Mouse (Mus musculus): ENCODE results near the gene Arl14ep. TPM values are rescaled to one million over a fixed set of nuclear protein-coding genes. Genes with fewer than 3 reads are reported as not detected.
A peak's percentile ranks its signal among the peaks of the same experiment; 100 is the strongest.

The Arl14ep gene
- polyA plus RNA-seq, 1 experiment from 2014 or later: 30.6 TPM

GRCm38 (mm10) chr2:106973332-106973958 is 779 bp downstream of the Arl14ep start:
- H3K4me3 ChIP-seq: peak overlapping the region; percentile 65
- H3K36me3 ChIP-seq: peaks cover 8% of the 10 kb centered on the region
- no peaks in the 10 kb centered on the region for H3K27me3 ChIP-seq (replicated peaks)
- H3K9me3 ChIP-seq (replicated peaks): no peaks in the 10 kb centered on the region
- H3K4me2 ChIP-seq: peak overlapping the region; percentile 74
- peaks cover 14% of the 10 kb centered on the region for H3K4me1 ChIP-seq (replicated peaks)
- H3K27ac ChIP-seq (ENCODE audit: poor library complexity, severe bottlenecking): no peak overlapping the region
- ATAC-seq (ENCODE audit: insufficient number of reproducible peaks, low FRiP score): no peak
- H3K9ac ChIP-seq: peak overlapping the region; percentile 78
- 62% methylated on average over 17 of the region's 17 CpGs for WGBS

- 91% methylated on average over 6 of the region's 6 CpGs for WGBS
- Histone ChIP-seq H3K4me3 (peak overlapping the region; percentile 65), H3K27me3 (replicated peaks) (no peaks in the 10 kb centered on the region), H3K9ac (no peak overlapping the region), H3K27ac (ENCODE audit: poor library complexity, severe bottlenecking) (no peak overlapping the region), H3K36me3 (peaks cover 14% of the 10 kb centered on the region), H3K9me3 (replicated peaks) (no peaks in the 10 kb centered on the region), H3K4me1 (replicated peaks) (peaks cover 14% of the 10 kb centered on the region), H3K4me2 (peak overlapping the region; percentile 74)
- no peak for ATAC-seq (ENCODE audit: insufficient number of reproducible peaks, low FRiP score)
Measured at GRCm38 (mm10) chr2:106972851-106973250, 1.4 kb downstream of the Arl14ep start.

- no peaks in the 10 kb centered on the region for H3K9me3 ChIP-seq (replicated peaks)
- no peak overlapping the region for H3K4me2 ChIP-seq
- 93% methylated on average over 12 of the region's 12 CpGs for WGBS
- no peak overlapping the region for H3K27ac ChIP-seq (ENCODE audit: poor library complexity, severe bottlenecking)
- H3K4me3 ChIP-seq: no peak overlapping the region
- peaks cover 27% of the 10 kb centered on the region for H3K36me3 ChIP-seq
- peaks cover 14% of the 10 kb centered on the region for H3K4me1 ChIP-seq (replicated peaks)
- H3K27me3 ChIP-seq (replicated peaks): no peaks in the 10 kb centered on the region
- no peak overlapping the region for H3K9ac ChIP-seq
- no peak for ATAC-seq (ENCODE audit: insufficient number of reproducible peaks, low FRiP score)
Measured at GRCm38 (mm10) chr2:106970971-106971370, 3.3 kb downstream of the Arl14ep start.

GRCm38 (mm10) chr2:106968320-106968719 is 5.9 kb downstream of the Arl14ep start:
- H3K36me3 ChIP-seq: peaks cover 48% of the 10 kb centered on the region
- no peak overlapping the region for H3K9ac ChIP-seq
- H3K9me3 ChIP-seq (replicated peaks): no peaks in the 10 kb centered on the region
- H3K4me1 ChIP-seq (replicated peaks): peaks cover 13% of the 10 kb centered on the region
- H3K27me3 ChIP-seq (replicated peaks): no peaks in the 10 kb centered on the region
- H3K27ac ChIP-seq (ENCODE audit: poor library complexity, severe bottlenecking): no peak overlapping the region
- 75% methylated on average over 6 of the region's 6 CpGs for WGBS
- no peak overlapping the region for H3K4me2 ChIP-seq
- no peak overlapping the region for H3K4me3 ChIP-seq
- ATAC-seq (ENCODE audit: insufficient number of reproducible peaks, low FRiP score): no peak

GRCm38 (mm10) chr2:106963560-106963959 is 10.7 kb downstream of the Arl14ep start:
- Histone ChIP-seq H3K4me2 (no peak overlapping the region), H3K4me1 (replicated peaks) (peaks cover 5% of the 10 kb centered on the region), H3K9ac (no peak overlapping the region), H3K4me3 (no peak overlapping the region), H3K36me3 (peaks cover 45% of the 10 kb centered on the region), H3K27me3 (replicated peaks) (no peaks in the 10 kb centered on the region), H3K9me3 (replicated peaks) (no peaks in the 10 kb centered on the region), H3K27ac (ENCODE audit: poor library complexity, severe bottlenecking) (no peak overlapping the region)
- ATAC-seq (ENCODE audit: insufficient number of reproducible peaks, low FRiP score): no peak
- WGBS: 86% methylated on average over 3 of the region's 3 CpGs

- H3K27me3 ChIP-seq (replicated peaks): no peaks in the 10 kb centered on the region
- no peak for ATAC-seq (ENCODE audit: insufficient number of reproducible peaks, low FRiP score)
- H3K9ac ChIP-seq: no peak overlapping the region
- no peak overlapping the region for H3K27ac ChIP-seq (ENCODE audit: poor library complexity, severe bottlenecking)
- no peak overlapping the region for H3K4me2 ChIP-seq
- peaks cover 5% of the 10 kb centered on the region for H3K4me1 ChIP-seq (replicated peaks)
- H3K36me3 ChIP-seq: peaks cover 28% of the 10 kb centered on the region
- no peak overlapping the region for H3K4me3 ChIP-seq
- 88% methylated on average over 3 of the region's 3 CpGs for WGBS
- H3K9me3 ChIP-seq (replicated peaks): no peaks in the 10 kb centered on the region
Measured at GRCm38 (mm10) chr2:106961650-106962049, 12.6 kb downstream of the Arl14ep start.

GRCm38 (mm10) chr2:106961066-106961465 is 13.2 kb downstream of the Arl14ep start:
- H3K27ac ChIP-seq (ENCODE audit: poor library complexity, severe bottlenecking): no peak overlapping the region
- no peak overlapping the region for H3K9ac ChIP-seq
- H3K9me3 ChIP-seq (replicated peaks): no peaks in the 10 kb centered on the region
- 85% methylated on average over 2 of the region's 2 CpGs for WGBS
- peaks cover 3% of the 10 kb centered on the region; the same call in 1 of the 2 replicates for H3K27me3 ChIP-seq (replicated peaks)
- no peak overlapping the region for H3K4me3 ChIP-seq
- ATAC-seq (ENCODE audit: insufficient number of reproducible peaks, low FRiP score): no peak
- H3K4me1 ChIP-seq (replicated peaks): peaks cover 5% of the 10 kb centered on the region
- H3K36me3 ChIP-seq: peaks cover 25% of the 10 kb centered on the region
- no peak overlapping the region for H3K4me2 ChIP-seq

GRCm38 (mm10) chr2:106960237-106960636 is 14.0 kb downstream of the Arl14ep start:
- H3K36me3 ChIP-seq: peaks cover 19% of the 10 kb centered on the region
- H3K9ac ChIP-seq: no peak overlapping the region
- peaks cover 5% of the 10 kb centered on the region for H3K4me1 ChIP-seq (replicated peaks)
- no peak overlapping the region for H3K4me3 ChIP-seq
- no peaks in the 10 kb centered on the region for H3K9me3 ChIP-seq (replicated peaks)
- ATAC-seq (ENCODE audit: insufficient number of reproducible peaks, low FRiP score): no peak
- no peak overlapping the region for H3K4me2 ChIP-seq
- peaks cover 3% of the 10 kb centered on the region; the same call in 1 of the 2 replicates for H3K27me3 ChIP-seq (replicated peaks)
- whole genome bisulfite sequencing: 39% methylated on average over 7 of the region's 7 CpGs
- H3K27ac ChIP-seq (ENCODE audit: poor library complexity, severe bottlenecking): no peak overlapping the region

- peaks cover 10% of the 10 kb centered on the region for H3K36me3 ChIP-seq
- H3K9me3 ChIP-seq (replicated peaks): no peaks in the 10 kb centered on the region
- no peak overlapping the region for H3K9ac ChIP-seq
- no peak for ATAC-seq (ENCODE audit: insufficient number of reproducible peaks, low FRiP score)
- 80% methylated on average over 5 of the region's 5 CpGs for WGBS
- H3K4me3 ChIP-seq: no peak overlapping the region
- peaks cover 3% of the 10 kb centered on the region; the same call in 1 of the 2 replicates for H3K27me3 ChIP-seq (replicated peaks)
- no peak overlapping the region for H3K4me2 ChIP-seq
- H3K27ac ChIP-seq (ENCODE audit: poor library complexity, severe bottlenecking): no peak overlapping the region
- H3K4me1 ChIP-seq (replicated peaks): peaks cover 5% of the 10 kb centered on the region
Measured at GRCm38 (mm10) chr2:106959380-106959779, 14.8 kb downstream of the Arl14ep start.

GRCm38 (mm10) chr2:106958916-106959315 is 15.3 kb downstream of the Arl14ep start:
- Histone ChIP-seq H3K9ac (no peak overlapping the region), H3K36me3 (peaks cover 10% of the 10 kb centered on the region; the same call in 1 of the 2 replicates), H3K4me3 (no peak overlapping the region), H3K27ac (ENCODE audit: poor library complexity, severe bottlenecking) (no peak overlapping the region), H3K27me3 (replicated peaks) (peaks cover 3% of the 10 kb centered on the region; the same call in 1 of the 2 replicates), H3K9me3 (replicated peaks) (no peaks in the 10 kb centered on the region), H3K4me1 (replicated peaks) (peaks cover 5% of the 10 kb centered on the region), H3K4me2 (no peak overlapping the region)
- WGBS: 78% methylated on average over 6 of the region's 6 CpGs
- no peak for ATAC-seq (ENCODE audit: insufficient number of reproducible peaks, low FRiP score)

- H3K4me2 ChIP-seq: no peak overlapping the region
- H3K9ac ChIP-seq: no peak overlapping the region
- ATAC-seq (ENCODE audit: insufficient number of reproducible peaks, low FRiP score): no peak
- H3K9me3 ChIP-seq (replicated peaks): no peaks in the 10 kb centered on the region
- peaks cover 3% of the 10 kb centered on the region; the same call in 1 of the 2 replicates for H3K27me3 ChIP-seq (replicated peaks)
- peaks cover 5% of the 10 kb centered on the region for H3K4me1 ChIP-seq (replicated peaks)
- WGBS: 52% methylated on average over 6 of the region's 6 CpGs
- H3K27ac ChIP-seq (ENCODE audit: poor library complexity, severe bottlenecking): no peak overlapping the region
- H3K36me3 ChIP-seq: no peaks in the 10 kb centered on the region
- H3K4me3 ChIP-seq: no peak overlapping the region
Measured at GRCm38 (mm10) chr2:106956146-106956545, 18.1 kb downstream of the Arl14ep start.

GRCm38 (mm10) chr2:106955621-106956020 is 18.6 kb downstream of the Arl14ep start:
- H3K36me3 ChIP-seq: no peaks in the 10 kb centered on the region
- H3K9ac ChIP-seq: no peak overlapping the region
- H3K9me3 ChIP-seq (replicated peaks): no peaks in the 10 kb centered on the region
- peaks cover 5% of the 10 kb centered on the region for H3K4me1 ChIP-seq (replicated peaks)
- peaks cover 3% of the 10 kb centered on the region; the same call in 1 of the 2 replicates for H3K27me3 ChIP-seq (replicated peaks)
- H3K4me3 ChIP-seq: no peak overlapping the region
- WGBS: 13% methylated on average over 10 of the region's 10 CpGs
- H3K4me2 ChIP-seq: no peak overlapping the region; the same call in 1 of the 2 replicates
- ATAC-seq (ENCODE audit: insufficient number of reproducible peaks, low FRiP score): no peak
- H3K27ac ChIP-seq (ENCODE audit: poor library complexity, severe bottlenecking): no peak overlapping the region

Measured in heart, embryonic 12.5 days (tissue).